Mouse (Mus musculus) c-Kit-negative CD71-positive TER-119-positive erythroid progenitor cells, embryonic 14.5 days (primary cell): ENCODE results near the gene Olfr273.
"Not testable (repeated sequence)": the region's sequence is repeated elsewhere in the genome, so short reads cannot be mapped to it uniquely, and the experiment has no call there.

Experiments used
- DNase-seq: peaks from one replicate; pipeline ENCODE4 v3.0.0-alpha.2; 2013; ENCODE audit warnings: low read depth, low spot score

The Olfr273 gene

DNA sequence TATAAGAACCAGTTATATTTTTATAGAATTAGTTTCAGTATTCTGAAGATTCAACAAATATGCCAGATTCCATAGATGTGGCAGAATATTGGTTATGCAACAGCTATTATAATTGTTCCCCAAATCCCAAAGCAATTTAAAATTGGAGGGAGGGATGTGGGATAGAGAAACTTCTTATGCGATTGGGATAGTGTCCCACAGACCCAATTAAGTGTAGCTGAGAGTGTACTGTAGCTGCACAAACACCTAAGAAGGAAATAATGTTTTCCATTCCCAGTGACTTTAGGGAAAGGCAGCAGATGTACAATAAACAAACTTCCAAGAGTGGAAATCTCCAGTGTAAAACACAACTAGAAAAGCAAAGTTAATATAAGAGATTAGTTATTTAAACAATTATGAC is at the start of gene Olfr273:
Gene Olfr273 (minus strand): TSS at position 101 of the 400 bp plus-strand sequence.
- no peak for DNase-seq

GRCm38 (mm10) chr4:52864156-52864555 is 5.1 kb upstream of the Olfr273 start:
- DNase-seq = no peak

GRCm38 (mm10) chr4:52849672-52850071 is 9.4 kb downstream of the Olfr273 start:
- DNase-seq = no peak

- no peak for DNase-seq
Observed at GRCm38 (mm10) chr4:52849039-52849635, 9.9 kb downstream of the Olfr273 start.

GRCm38 (mm10) chr4:52845411-52845810 is 13.6 kb downstream of the Olfr273 start:
- not testable (repeated sequence) for DNase-seq

DNA sequence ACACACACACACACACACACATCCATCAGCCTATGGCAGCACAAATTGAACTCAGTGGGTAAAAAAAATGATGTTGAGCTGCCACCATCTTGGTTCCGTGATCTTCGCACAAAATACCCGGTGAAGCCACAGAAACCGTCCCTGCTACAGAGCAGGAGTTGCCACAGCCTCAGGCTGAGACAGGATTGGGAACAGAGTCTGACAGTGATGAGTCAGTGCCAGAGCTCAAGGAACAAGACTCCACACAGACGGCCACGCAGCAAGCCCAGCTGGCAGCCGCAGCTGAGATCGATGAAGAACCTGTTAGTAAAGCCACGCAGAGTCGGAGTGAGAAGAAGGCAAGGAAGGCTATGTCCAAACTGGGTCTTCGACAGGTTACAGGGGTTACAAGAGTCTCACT is 37.7 kb downstream of the Olfr273 start:
- DNase-seq = no peak

DNA sequence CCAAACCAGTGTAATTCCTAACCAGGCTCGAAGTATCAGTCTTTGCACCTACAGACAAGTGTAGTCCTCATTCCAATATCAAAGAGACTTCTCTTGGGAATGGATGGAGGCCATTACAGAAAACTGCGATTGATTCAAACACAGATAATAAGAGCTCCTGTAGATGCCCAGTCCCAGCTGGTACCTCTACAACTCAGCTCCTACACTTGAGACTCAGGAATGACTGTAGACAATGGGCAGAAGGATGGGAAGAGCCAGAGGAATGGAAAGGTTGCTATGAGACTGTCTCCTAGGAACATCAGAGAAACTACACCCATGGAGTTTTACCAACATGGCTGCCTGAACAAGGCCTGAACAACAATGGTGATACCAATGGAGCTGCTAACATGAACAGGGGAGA is 44.7 kb downstream of the Olfr273 start, which contains the start of gene Olfr275:
Gene Olfr275 (plus strand): TSS at position 301 of the 400 bp plus-strand sequence.
- DNase-seq = no peak

DNA sequence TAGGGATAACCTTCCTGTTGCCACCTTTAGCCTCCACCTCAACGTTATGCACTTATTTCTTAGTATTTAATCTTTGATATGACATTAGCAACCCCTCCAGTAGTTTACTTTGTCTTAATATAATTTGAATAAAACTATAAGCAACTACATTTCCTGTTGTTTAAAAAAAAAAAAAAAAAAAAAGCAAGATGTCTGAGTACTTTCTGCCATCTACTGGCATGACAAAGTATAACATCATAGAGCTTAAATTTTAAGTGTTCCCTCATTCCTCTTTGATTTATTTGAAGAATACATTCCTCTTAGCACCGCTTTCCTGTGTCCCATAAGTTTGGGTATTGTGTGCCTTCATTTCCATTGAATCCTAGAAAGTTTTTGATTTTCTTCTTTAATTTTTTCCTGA is 47.2 kb downstream of the Olfr273 start:
- no peak for DNase-seq
